Mouse (Mus musculus) ES-Bruce4 (cell line): ENCODE measurements around the gene Cmip. TPM values are rescaled to one million over a fixed set of nuclear protein-coding genes. Genes with fewer than 3 reads are reported as not detected.

Experiments
- H3K27ac ChIP-seq: 2 replicates; pipeline ENCODE4 v1.5.1; 2012; ENCODE audit warnings: low read length, inconsistent platforms; ENCODE audit not compliant: insufficient read depth
- H3K27me3 ChIP-seq: 2 replicates; pipeline ENCODE4 v1.6.1; 2012; ENCODE audit warnings: mild to moderate bottlenecking, low read length, inconsistent platforms; ENCODE audit not compliant: control insufficient read depth, poor library complexity, insufficient read depth, severe bottlenecking
- H3K36me3 ChIP-seq: 2 replicates; pipeline ENCODE4 v1.6.1; 2012; ENCODE audit warnings: inconsistent platforms, mild to moderate bottlenecking, low read length, moderate library complexity; ENCODE audit not compliant: control insufficient read depth, poor library complexity, insufficient read depth, severe bottlenecking
- H3K4me1 ChIP-seq: one replicate; pipeline ENCODE4 v1.8.1; 2011; ENCODE audit warnings: low read length; ENCODE audit not compliant: control insufficient read depth, insufficient read depth
- H3K4me3 ChIP-seq: 2 replicates; pipeline ENCODE4 v1.5.1; 2011; ENCODE audit warnings: low read depth, mild to moderate bottlenecking, low read length
- H3K9ac ChIP-seq: 2 replicates; pipeline ENCODE4 v1.6.1; 2012; ENCODE audit warnings: low read depth, mild to moderate bottlenecking, inconsistent platforms; ENCODE audit not compliant: poor library complexity, severe bottlenecking
- H3K9me3 ChIP-seq: replicated peaks from 2 replicates; pipeline ENCODE4 v1.6.1; 2012; ENCODE audit warnings: mild to moderate bottlenecking, low read length, inconsistent platforms; ENCODE audit not compliant: control insufficient read depth, poor library complexity, insufficient read depth, severe bottlenecking
- CTCF ChIP-seq: IDR thresholded peaks from one replicate; pipeline ENCODE4 v1.8.1; 2011; ENCODE audit warnings: low read depth, low read length
- EP300 ChIP-seq: IDR thresholded peaks from 2 replicates; pipeline ENCODE4 v1.6.1; 2011; ENCODE audit warnings: low read depth, low read length; ENCODE audit not compliant: insufficient read depth
- POLR2A ChIP-seq: IDR thresholded peaks from one replicate; pipeline ENCODE4 v1.8.1; 2011; ENCODE audit warnings: low read length; ENCODE audit not compliant: insufficient read depth
- polyA plus RNA-seq: library from polyadenylated mRNA; stranded (reverse); fragments of >200 nt; gene quantifications from 2 replicates; pipeline ENCODE4 v1.2.4, GENCODE M21; 2011; ENCODE audit warnings: low read depth; ENCODE audit not compliant: missing spikeins, insufficient read depth, insufficient read length

The Cmip gene
- polyA plus RNA-seq, 1 experiment = 67.9 TPM

- no peaks in the 10 kb centered on the region for H3K27me3 ChIP-seq
- H3K27ac ChIP-seq = no peak overlapping the region
- TF ChIP-seq CTCF (no peak), POLR2A (no peak), EP300 (no peak)
- H3K4me1 ChIP-seq = no peaks in the 10 kb centered on the region
- H3K9me3 ChIP-seq = no peaks in the 10 kb centered on the region
- no peak overlapping the region for H3K9ac ChIP-seq
- no peak overlapping the region for H3K4me3 ChIP-seq
- H3K36me3 ChIP-seq = no peaks in the 10 kb centered on the region
These were observed 140.0 kb downstream of the Cmip start for GRCm38 (mm10) chr8:117396884-117397283.

DNA sequence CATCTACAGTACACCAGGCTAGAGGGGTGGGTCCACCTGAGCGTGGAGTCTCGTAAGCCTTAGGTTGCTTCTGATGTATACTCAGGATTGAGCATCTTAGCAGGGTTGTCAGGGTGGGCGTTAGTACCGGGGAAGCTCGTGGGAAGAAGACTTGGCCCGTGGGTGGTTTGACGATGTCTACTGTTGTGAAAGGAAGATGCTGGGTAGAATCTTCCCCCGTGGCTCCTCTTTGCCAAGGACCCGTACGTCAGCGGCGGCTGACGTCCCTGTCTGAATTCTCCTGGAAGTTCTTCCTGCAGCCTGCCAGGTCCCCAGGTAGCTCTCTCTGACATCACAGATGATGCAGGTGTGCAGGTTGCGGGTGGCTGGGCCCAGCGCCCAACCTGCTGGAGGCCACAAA, 140.9 kb downstream of the Cmip start:
- Histone ChIP-seq H3K4me1 (peaks cover 1% of the 10 kb centered on the region), H3K27me3 (no peaks in the 10 kb centered on the region), H3K27ac (no peak overlapping the region), H3K36me3 (no peaks in the 10 kb centered on the region), H3K9ac (no peak overlapping the region), H3K4me3 (no peak overlapping the region), H3K9me3 (no peaks in the 10 kb centered on the region)
- TF ChIP-seq POLR2A = no peak
- TF ChIP-seq CTCF = no peak
- TF ChIP-seq EP300 = no peak

DNA sequence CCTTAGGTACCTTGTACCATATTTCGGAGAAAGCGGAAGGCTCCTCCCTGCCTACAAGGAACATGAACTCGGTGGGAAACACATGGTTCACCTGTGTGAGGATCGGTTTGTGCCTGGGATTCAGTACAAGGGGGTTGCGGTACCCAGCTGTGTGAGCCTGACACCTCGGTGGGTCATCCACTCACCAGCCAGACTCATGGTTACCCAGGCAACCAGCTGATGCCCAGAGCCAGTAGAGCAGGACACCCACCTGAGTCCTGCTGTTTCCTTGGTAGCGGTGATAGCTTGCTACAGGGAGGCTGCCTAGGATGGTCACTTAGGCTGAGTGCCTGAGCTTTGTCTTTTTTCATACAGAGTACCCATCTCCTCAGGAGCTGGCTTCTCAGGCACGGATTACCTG, 142.4 kb downstream of the Cmip start:
- Histone ChIP-seq H3K27me3 (no peaks in the 10 kb centered on the region), H3K9me3 (no peaks in the 10 kb centered on the region), H3K4me3 (no peak overlapping the region), H3K27ac (no peak overlapping the region), H3K9ac (no peak overlapping the region), H3K36me3 (no peaks in the 10 kb centered on the region), H3K4me1 (peaks cover 3% of the 10 kb centered on the region)
- no peak for TF ChIP-seq POLR2A
- no peak for TF ChIP-seq CTCF

DNA sequence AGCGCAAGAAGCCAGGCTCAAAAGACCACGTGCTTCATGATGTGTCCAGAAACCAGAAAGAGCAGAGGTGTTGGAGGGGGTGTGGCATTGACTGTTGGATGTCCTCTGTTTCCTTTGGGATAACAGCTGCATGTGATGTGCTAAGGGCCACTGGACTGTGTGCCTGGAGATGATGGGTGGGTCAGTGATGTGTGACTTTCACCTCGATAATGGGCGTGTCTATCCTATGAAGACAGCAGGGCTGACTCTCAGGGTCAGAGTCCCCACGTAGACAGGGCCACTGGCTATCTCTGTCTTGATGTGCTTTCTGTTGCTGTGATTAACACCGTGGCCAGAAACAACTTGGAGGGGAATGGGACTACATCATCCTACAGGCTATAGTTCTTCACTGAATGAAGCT, 144.0 kb downstream of the Cmip start:
- no peaks in the 10 kb centered on the region for H3K36me3 ChIP-seq
- no peaks in the 10 kb centered on the region for H3K9me3 ChIP-seq
- H3K27ac ChIP-seq = no peak overlapping the region
- peaks cover 3% of the 10 kb centered on the region for H3K4me1 ChIP-seq
- H3K4me3 ChIP-seq = no peak overlapping the region
- H3K9ac ChIP-seq = no peak overlapping the region
- no peak for TF ChIP-seq POLR2A
- no peak for TF ChIP-seq EP300
- no peak for TF ChIP-seq CTCF
- H3K27me3 ChIP-seq = no peaks in the 10 kb centered on the region

GRCm38 (mm10) chr8:117401880-117402279, 145.0 kb downstream of the Cmip start:
- Histone ChIP-seq H3K4me3 (no peak overlapping the region), H3K4me1 (peaks cover 3% of the 10 kb centered on the region), H3K9me3 (no peaks in the 10 kb centered on the region), H3K27me3 (no peaks in the 10 kb centered on the region), H3K36me3 (no peaks in the 10 kb centered on the region), H3K9ac (no peak overlapping the region), H3K27ac (no peak overlapping the region)
- TF ChIP-seq EP300 (no peak), CTCF (no peak), POLR2A (no peak)

DNA sequence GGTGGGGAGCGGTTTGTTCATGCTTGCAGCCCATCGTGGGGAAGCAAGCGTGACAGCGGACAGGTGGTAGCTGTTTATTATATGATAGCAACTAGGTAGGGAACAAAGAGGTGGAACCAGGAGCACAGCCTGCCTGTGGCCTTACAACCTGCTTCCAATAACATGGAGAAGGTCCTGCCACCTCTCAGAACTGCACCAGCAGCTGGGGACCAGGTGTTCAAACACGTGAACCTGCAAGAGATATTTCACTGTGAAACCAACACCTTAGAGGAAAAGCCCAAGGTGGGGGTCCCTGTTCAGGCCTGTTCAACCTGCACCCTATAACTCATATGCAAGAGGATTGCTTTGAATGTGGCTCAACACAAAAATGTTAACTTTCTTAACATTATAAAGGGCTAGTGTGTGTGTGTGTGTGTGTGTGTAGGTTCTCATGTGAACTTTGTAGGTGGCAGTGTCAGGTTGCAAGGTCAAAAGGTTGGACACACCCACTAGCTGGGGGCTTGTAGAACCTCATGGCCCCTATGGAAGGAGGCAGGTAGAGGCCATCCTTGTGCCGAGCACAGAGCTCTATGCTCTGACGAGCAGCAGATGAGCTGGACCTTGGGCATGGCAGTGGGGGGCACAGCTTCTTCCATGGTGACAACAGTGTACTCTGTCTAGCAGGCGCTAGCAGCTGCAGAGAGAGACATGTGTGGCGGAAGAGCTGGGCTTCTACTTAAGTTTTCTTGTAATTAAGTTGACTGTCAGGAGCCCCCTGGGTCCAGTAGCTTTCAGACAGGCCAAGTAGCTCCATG, 146.2 kb downstream of the Cmip start:
- Histone ChIP-seq H3K27ac (no peak overlapping the region), H3K4me3 (no peak overlapping the region), H3K9me3 (no peaks in the 10 kb centered on the region), H3K9ac (no peak overlapping the region), H3K4me1 (peaks cover 3% of the 10 kb centered on the region), H3K27me3 (no peaks in the 10 kb centered on the region), H3K36me3 (no peaks in the 10 kb centered on the region)
- TF ChIP-seq POLR2A (no peak), CTCF (no peak), EP300 (no peak)
